Mouse (Mus musculus) A20 (cell line): ENCODE measurements around the gene Hcn4.

ENCODE experiments used
- DNase-seq: peaks from one replicate; pipeline ENCODE4 v3.0.0-alpha.2; 2011; ENCODE audit warnings: low read depth, low spot score

Hcn4 gene

GRCm38 (mm10) chr9:58847676-58848075 is 24.5 kb downstream of the Hcn4 start:
- DNase-seq: no peak

- DNase-seq: no peak
Measured at GRCm38 (mm10) chr9:58849576-58850315, 26.5 kb downstream of the Hcn4 start.

- DNase-seq: no peak
Measured at GRCm38 (mm10) chr9:58854931-58855330, 31.7 kb downstream of the Hcn4 start.

- DNase-seq: no peak
Measured at GRCm38 (mm10) chr9:58859080-58859635, 35.9 kb downstream of the Hcn4 start.

GRCm38 (mm10) chr9:58863826-58864225 is 40.6 kb downstream of the Hcn4 start:
- no peak for DNase-seq

- DNase-seq: no peak
Measured at GRCm38 (mm10) chr9:58871141-58871540, 47.9 kb downstream of the Hcn4 start.

- peak; percentile 66 for DNase-seq
Measured at GRCm38 (mm10) chr9:58873541-58874324, 50.5 kb downstream of the Hcn4 start.

GRCm38 (mm10) chr9:58874354-58874753 is 51.1 kb downstream of the Hcn4 start:
- DNase-seq: no peak

- DNase-seq: no peak
Measured at GRCm38 (mm10) chr9:58875439-58875838, 52.2 kb downstream of the Hcn4 start.

- DNase-seq: no peak
Measured at GRCm38 (mm10) chr9:58876946-58877625, 53.9 kb downstream of the Hcn4 start.

GRCm38 (mm10) chr9:58879836-58880235 is 56.6 kb downstream of the Hcn4 start:
- DNase-seq: no peak

GRCm38 (mm10) chr9:58882686-58883085 is 59.5 kb downstream of the Hcn4 start:
- DNase-seq: no peak

- no peak for DNase-seq
Measured at GRCm38 (mm10) chr9:58889782-58890448, 66.7 kb downstream of the Hcn4 start.

- DNase-seq: no peak
Measured at GRCm38 (mm10) chr9:58890893-58891292, 67.7 kb downstream of the Hcn4 start.

- DNase-seq: peak; percentile 24
Measured at GRCm38 (mm10) chr9:58891840-58892640, 68.8 kb downstream of the Hcn4 start.

- peak; percentile 77 for DNase-seq
Measured at GRCm38 (mm10) chr9:58899602-58900001, 76.4 kb downstream of the Hcn4 start.

- DNase-seq: peak; percentile 70
Measured at GRCm38 (mm10) chr9:58902869-58903585, 79.8 kb downstream of the Hcn4 start.
